Mouse (Mus musculus) lung, postnatal 36 days (tissue): ENCODE data around the gene Pnkp.

ENCODE experiments used
- DNase-seq: peaks from one replicate; pipeline ENCODE4 v3.0.0; 2022; ENCODE audit warnings: mixed read lengths

Pnkp gene

GRCm38 (mm10) chr7:44853596-44854355 lies 3.2 kb upstream of the Pnkp start:
- no peak for DNase-seq

- peak; percentile 93 for DNase-seq
Observed at GRCm38 (mm10) chr7:44854356-44855031, 2.4 kb upstream of the Pnkp start.

GRCm38 (mm10) chr7:44855036-44855435 lies 1.9 kb upstream of the Pnkp start:
- no peak for DNase-seq

- no peak for DNase-seq
Observed at GRCm38 (mm10) chr7:44856265-44856916, 548 bp upstream of the Pnkp start.

- DNase-seq = peak; percentile 73
Observed at GRCm38 (mm10) chr7:44857905-44858304, 966 bp downstream of the Pnkp start.

GRCm38 (mm10) chr7:44859896-44860295 lies 3.0 kb downstream of the Pnkp start:
- no peak for DNase-seq

- DNase-seq = peak; percentile 75
Observed at GRCm38 (mm10) chr7:44860576-44861428, 3.9 kb downstream of the Pnkp start.

- DNase-seq = no peak
Observed at GRCm38 (mm10) chr7:44861429-44861816, 4.5 kb downstream of the Pnkp start.

GRCm38 (mm10) chr7:44862434-44862833 lies 5.5 kb downstream of the Pnkp start:
- no peak for DNase-seq

GRCm38 (mm10) chr7:44863210-44863609 lies 6.3 kb downstream of the Pnkp start:
- DNase-seq = no peak

GRCm38 (mm10) chr7:44863982-44864494 lies 7.1 kb downstream of the Pnkp start:
- no peak for DNase-seq

GRCm38 (mm10) chr7:44864595-44865542 lies 7.9 kb downstream of the Pnkp start:
- DNase-seq = no peak

GRCm38 (mm10) chr7:44866276-44867009 lies 9.5 kb downstream of the Pnkp start:
- peak; percentile 73 for DNase-seq

- no peak for DNase-seq
Observed at GRCm38 (mm10) chr7:44867010-44867702, 10.2 kb downstream of the Pnkp start.

- no peak for DNase-seq
Observed at GRCm38 (mm10) chr7:44867802-44868201, 10.9 kb downstream of the Pnkp start.

- peak; percentile 85 for DNase-seq
Observed at GRCm38 (mm10) chr7:44868465-44868864, 11.5 kb downstream of the Pnkp start.

GRCm38 (mm10) chr7:44868919-44869696 lies 12.2 kb downstream of the Pnkp start:
- peak; percentile 77 for DNase-seq

GRCm38 (mm10) chr7:44869697-44870528 lies 13.0 kb downstream of the Pnkp start, which contains the start of gene Ptov1:
Gene Ptov1 (minus strand): TSS chr7:44869788.
- DNase-seq = peak; percentile 97
